Mouse (Mus musculus) erythroblast, adult 5-6 weeks (primary cell): ENCODE results near the gene Ier5. TPM values are rescaled to one million over a fixed set of nuclear protein-coding genes. Genes with fewer than 3 reads are reported as not detected.

Experiments used
- ATAC-seq: replicated peaks from 2 replicates; pipeline ENCODE4 v1.8.0; 2016; ENCODE audit warnings: moderate number of reproducible peaks, mild to moderate bottlenecking, moderate TSS enrichment, inconsistent platforms; ENCODE audit not compliant: poor library complexity, low FRiP score, severe bottlenecking
- total RNA-seq, 2 experiments: library from RNA; stranded (forward) in 1 of 2; stranded (reverse) in 1 of 2; fragments of 150-400 nt in 1 of 2; fragments of 200-764, 138-1000 nt in 1 of 2; gene quantifications; 2 replicates each; pipeline versions ENCODE4 v1.2.3 to v1.2.4; 2015 to 2017; ENCODE audit warnings: low replicate concordance in 2 of 2

Ier5 gene
- total RNA-seq, 2 experiments from 2014 or later: 7.5 to 7.6 TPM

- ATAC-seq: no peak
These were observed 4.6 kb upstream of the Ier5 start for GRCm38 (mm10) chr1:155103991-155104390.

- no peak for ATAC-seq
These were observed 3.2 kb upstream of the Ier5 start for GRCm38 (mm10) chr1:155102631-155103030.

- no peak for ATAC-seq
These were observed 753 bp downstream of the Ier5 start for GRCm38 (mm10) chr1:155098486-155099279.

- ATAC-seq: peak; percentile 30
These were observed 1.4 kb downstream of the Ier5 start for GRCm38 (mm10) chr1:155097931-155098485.

GRCm38 (mm10) chr1:155097354-155097753 lies 2.1 kb downstream of the Ier5 start:
- peak; percentile 68 for ATAC-seq

GRCm38 (mm10) chr1:155096620-155097261 lies 2.7 kb downstream of the Ier5 start:
- ATAC-seq: no peak

- no peak for ATAC-seq
These were observed 5.3 kb downstream of the Ier5 start for GRCm38 (mm10) chr1:155093971-155094707.

GRCm38 (mm10) chr1:155093145-155093791 lies 6.2 kb downstream of the Ier5 start:
- no peak for ATAC-seq

GRCm38 (mm10) chr1:155091842-155092800 lies 7.3 kb downstream of the Ier5 start:
- no peak for ATAC-seq

- ATAC-seq: no peak
These were observed 8.0 kb downstream of the Ier5 start for GRCm38 (mm10) chr1:155091374-155091841.

GRCm38 (mm10) chr1:155090736-155091135 lies 8.7 kb downstream of the Ier5 start:
- ATAC-seq: no peak

- no peak for ATAC-seq
These were observed 9.1 kb downstream of the Ier5 start for GRCm38 (mm10) chr1:155090327-155090726.

GRCm38 (mm10) chr1:155088847-155089603 lies 10.4 kb downstream of the Ier5 start:
- ATAC-seq: no peak

- ATAC-seq: no peak
These were observed 11.4 kb downstream of the Ier5 start for GRCm38 (mm10) chr1:155088046-155088445.

- no peak for ATAC-seq
These were observed 12.5 kb downstream of the Ier5 start for GRCm38 (mm10) chr1:155086893-155087292.

- no peak for ATAC-seq
These were observed 13.0 kb downstream of the Ier5 start for GRCm38 (mm10) chr1:155086416-155086815.

GRCm38 (mm10) chr1:155084839-155085238 lies 14.6 kb downstream of the Ier5 start:
- ATAC-seq: no peak
